Mouse (Mus musculus): Measurements from ENCODE around the gene Agbl1.

Gene Agbl1

DNA sequence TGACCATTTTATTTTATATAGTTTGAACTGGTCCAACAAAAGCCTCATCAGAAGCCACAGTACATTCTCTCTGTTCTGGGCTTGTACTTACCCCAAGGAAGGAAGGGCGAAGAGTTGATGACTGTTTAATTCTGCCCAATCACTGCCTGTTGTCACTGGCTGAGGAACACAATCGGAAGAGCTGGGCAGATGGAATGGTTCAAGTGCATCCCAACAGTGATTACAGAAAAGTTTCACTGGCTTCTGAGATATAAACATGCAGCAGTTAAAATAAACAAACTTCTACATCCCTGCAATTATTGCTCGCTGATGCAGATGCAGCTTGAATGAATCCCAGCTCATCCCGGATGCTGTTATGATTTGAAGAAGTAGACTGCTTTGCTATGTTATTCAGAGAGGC lies 421.3 kb downstream of the Agbl1 start:
- 74% methylated on average over 4 of the region's 4 CpGs for WGBS

- WGBS: 72% methylated on average over 5 of the region's 5 CpGs
Observed at GRCm38 (mm10) chr7:76661072-76661471, 431.4 kb downstream of the Agbl1 start.

DNA sequence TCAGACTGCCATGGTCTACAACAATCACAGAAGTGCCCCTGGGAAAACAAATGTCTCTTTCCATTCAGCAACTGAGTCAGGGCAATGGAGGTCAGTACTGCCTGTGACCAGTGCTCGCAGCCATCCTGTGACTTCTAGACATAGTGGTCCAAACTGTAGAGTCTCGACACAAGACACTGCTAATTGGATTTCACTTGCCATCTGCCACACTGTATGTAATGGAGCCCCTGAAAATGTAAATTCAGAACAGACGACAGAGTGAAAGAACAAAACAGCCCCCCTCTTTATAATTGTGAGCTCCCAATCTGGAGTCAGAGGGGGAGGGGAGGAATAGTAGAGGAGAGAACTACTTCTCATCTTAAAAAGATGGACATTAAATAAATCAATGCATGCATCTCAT lies 445.2 kb downstream of the Agbl1 start:
- WGBS: 68% methylated on average over 3 of the region's 3 CpGs

DNA sequence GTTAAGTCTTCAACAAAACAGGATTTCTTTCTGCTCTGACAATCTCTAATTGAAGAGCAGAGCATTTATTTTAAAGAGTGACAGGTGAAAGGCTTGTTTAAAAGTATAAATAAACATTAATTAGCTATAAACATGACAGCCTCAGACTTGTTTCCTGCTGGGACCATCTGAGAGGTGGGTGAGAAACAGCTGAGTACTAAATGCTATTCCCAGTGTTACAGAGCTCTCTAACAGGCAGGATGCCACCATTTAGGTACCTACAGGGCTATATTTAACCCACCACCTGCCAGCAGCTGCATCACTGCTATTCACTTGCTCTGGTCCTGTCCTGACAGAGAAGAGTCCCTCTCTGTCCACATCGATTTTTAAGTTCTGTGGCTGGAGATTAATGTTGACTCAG lies 471.5 kb downstream of the Agbl1 start:
- WGBS: 61% methylated on average over 1 of the region's 1 CpGs

DNA sequence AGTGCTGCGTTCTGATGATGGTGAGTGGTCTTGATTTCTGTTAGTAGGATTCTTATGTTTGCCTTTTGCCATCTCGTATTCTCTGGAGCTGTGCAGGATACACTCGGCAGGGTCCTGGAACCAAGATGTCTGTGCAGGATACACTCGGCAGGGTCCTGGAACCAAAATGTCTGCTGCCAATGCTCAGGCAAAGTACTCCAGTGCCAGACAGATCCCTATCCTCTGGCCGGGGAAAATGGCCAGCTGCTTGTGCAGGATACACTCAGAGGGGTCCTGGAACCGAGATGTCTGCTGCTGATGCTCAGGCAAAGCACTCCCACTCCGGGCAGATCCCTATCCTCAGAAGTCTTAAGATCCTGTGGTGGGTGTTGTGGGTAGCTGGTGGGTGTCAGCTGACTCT lies 502.5 kb downstream of the Agbl1 start:
- 95% methylated on average over 7 of the region's 7 CpGs for WGBS

GRCm38 (mm10) chr7:76777237-76777855 lies 547.7 kb downstream of the Agbl1 start:
- WGBS: 69% methylated on average over 5 of the region's 5 CpGs

DNA sequence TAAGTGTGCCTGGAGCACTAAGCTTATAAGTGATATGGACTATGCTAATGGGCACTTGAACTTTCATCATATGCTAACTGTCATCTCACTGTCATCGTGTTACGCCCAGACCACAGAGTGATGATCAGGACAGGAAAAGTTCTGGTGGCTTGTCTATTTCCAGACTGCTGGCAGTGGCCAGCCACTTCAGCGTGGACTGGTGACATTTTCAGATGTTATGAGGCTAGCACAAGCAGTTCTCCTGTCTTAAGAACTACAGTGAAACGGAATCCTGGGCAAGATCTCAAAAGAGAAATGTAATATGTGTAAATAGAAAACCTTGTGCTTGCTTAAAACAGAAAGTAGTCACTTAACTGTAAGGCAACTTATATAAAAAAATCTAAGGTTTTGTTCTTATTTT lies 550.8 kb downstream of the Agbl1 start:
- 66% methylated on average over 4 of the region's 4 CpGs for WGBS

GRCm38 (mm10) chr7:76788561-76789306 lies 559.0 kb downstream of the Agbl1 start:
- WGBS: 24% methylated on average over 1 of the region's 1 CpGs

GRCm38 (mm10) chr7:76790041-76790440 lies 560.4 kb downstream of the Agbl1 start:
- 69% methylated on average over 2 of the region's 2 CpGs for WGBS

GRCm38 (mm10) chr7:76791247-76791646 lies 561.6 kb downstream of the Agbl1 start:
- WGBS: 45% methylated on average over 4 of the region's 4 CpGs

DNA sequence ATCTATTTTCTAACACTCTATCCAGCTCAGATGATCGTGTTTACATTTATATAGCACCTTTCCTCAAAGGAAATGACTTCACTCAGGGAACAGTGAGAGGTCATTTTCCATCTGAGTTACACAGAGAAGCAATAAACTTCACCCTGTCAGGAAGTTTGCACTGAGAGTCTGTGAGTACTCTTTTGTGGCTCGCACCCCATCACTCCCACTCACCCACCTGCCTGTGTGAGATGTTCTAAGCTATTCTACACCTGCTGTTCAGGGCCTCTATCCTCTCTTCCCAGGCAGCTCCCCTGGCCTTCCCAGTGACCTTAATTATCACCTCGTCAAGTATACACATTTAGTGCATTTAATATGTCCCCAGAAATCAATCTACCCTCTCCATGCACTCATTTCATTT lies 580.3 kb downstream of the Agbl1 start:
- WGBS: 56% methylated on average over 3 of the region's 3 CpGs

DNA sequence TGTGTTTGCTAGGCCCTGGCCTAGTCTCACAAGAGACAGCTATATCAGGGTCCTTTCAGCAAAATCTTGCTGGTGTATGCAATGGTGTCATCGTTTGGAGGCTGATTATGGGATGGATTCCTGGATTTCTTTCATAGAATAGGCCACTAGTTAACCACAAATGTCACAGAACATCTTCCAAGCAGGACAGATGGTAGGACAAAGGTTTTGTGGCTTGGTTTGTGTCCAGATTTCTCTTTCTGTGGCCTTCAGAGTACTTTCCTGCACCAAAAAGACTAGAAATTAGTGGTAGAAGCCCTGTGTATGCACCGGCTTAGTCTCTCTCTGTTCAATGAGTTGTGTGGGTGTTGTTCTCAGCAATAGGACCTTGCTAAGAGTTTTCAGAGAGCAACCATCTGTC lies 590.9 kb downstream of the Agbl1 start:
- WGBS: 84% methylated on average over 2 of the region's 2 CpGs

- WGBS: 68% methylated on average over 3 of the region's 3 CpGs
Observed at GRCm38 (mm10) chr7:76842146-76842545, 612.5 kb downstream of the Agbl1 start.

DNA sequence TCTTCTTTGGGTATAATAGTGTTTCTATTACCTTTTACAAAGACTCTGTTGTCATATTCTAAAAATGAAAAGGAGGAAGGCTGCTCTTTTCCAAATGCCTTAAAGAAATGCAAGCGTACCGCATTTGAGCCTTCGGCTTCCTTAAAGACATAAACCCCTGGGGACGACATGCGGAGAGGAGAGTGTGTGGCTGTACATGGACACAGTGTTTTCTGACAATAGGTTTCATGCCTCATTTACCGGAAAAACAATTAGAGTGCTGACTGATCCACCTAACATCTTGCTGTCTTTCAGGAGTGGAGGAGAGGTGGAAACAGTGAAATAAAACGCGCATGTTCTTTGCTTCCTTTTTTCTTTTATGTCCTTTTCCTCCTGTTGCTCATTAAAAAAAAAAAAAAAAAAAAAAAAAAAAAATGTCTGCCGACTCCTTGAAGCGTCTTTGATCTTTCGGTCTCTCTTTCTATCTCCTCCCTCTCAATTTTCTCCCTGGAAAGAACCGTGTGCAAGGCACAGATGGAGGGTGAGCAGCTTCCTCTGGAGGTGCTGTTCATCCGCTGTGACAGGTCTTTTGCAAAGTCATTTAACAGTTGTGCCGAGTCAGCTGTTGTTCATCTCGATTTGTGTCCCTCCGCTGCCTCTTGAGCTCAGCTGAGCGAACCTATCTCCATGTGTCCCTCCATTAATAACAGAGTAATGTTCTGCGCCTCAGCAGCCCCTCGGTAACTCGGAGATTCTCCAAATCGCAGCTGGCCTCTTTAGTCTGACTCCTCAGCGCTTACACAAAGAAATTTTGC lies 659.9 kb downstream of the Agbl1 start:
- 23% methylated on average over 22 of the region's 22 CpGs for WGBS

GRCm38 (mm10) chr7:76904096-76904495 lies 674.4 kb downstream of the Agbl1 start:
- WGBS: 93% methylated on average over 1 of the region's 1 CpGs

DNA sequence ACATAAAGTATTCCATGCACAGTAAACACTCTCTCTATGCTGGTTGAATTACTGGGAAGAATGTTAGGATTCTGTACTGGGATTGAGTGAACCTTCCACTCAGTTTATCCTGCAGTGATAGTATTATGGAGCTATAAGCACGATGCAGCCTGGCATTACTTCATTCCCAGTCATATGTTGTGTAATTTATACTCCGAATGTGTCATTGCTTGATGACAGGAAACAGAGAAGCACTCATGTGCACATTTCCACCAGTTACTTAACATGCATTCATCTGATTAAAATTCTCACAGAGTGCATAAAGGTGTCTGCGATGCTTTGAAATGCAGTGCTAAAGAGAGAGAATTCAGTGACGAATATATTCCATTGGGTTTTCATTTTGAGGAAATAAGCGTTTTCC lies 682.0 kb downstream of the Agbl1 start:
- 64% methylated on average over 5 of the region's 5 CpGs for WGBS

DNA sequence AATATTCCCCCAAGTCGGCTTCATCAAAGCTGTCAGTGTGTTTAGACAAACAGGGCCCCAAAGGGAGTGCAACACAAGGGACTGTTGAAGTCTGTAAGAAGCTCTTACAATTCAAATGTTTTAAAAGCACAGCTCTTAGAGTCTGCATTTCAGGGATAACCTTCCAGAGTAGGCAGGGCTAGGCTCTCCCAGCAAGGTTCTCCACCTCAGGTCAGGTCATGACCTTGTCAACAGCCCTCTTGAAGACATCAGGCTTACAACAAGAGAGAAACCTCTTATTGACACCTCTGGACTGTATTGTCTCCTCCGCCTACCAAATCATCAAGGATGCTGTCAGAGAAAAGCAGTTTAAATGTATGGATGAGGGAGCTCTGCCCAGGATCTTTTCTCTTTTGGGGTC lies 692.0 kb downstream of the Agbl1 start:
- 79% methylated on average over 2 of the region's 2 CpGs for WGBS

GRCm38 (mm10) chr7:76971334-76971733 lies 741.6 kb downstream of the Agbl1 start:
- WGBS: 12% methylated on average over 3 of the region's 3 CpGs

DNA sequence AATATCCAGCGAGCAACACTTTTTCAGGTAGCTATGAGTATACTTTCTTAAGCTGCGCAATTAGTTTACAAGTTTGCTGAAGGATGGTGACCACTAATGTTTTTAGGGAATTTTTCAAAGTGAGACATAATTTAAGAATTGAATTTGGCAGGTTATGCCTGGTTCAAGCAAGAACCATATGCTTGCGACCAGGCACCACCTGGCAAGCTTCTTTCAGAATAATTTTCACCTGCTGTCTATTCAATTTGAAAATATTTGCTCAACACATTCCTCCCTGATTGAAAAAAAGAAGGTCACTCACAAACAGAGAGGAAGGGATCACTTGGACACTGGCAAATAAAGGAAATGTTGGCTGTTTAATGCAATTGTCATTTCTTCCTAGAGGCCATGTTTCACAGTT lies 779.9 kb downstream of the Agbl1 start:
- WGBS: 86% methylated on average over 3 of the region's 3 CpGs

GRCm38 (mm10) chr7:77087266-77087665 lies 857.6 kb downstream of the Agbl1 start:
- WGBS: 63% methylated on average over 1 of the region's 1 CpGs

DNA sequence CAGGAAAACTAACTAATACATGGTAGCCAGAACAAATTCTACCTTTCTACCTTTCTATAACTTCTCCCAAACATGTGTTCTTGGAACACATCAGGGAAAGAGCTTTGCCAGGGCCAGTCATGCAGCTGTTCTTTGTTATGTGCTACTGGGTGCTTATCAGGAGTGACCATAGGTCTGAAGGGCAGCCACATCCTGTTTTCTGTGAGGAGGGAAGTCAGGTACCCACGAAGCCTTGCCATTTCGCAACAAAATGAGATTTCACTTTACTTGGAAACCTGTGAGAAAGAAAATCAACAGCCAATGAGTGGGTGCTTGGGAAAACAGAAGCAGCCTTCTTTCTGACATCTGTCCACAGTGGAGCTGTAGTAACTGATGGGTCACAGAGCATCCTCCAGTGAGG lies 865.5 kb downstream of the Agbl1 start:
- WGBS: 49% methylated on average over 2 of the region's 2 CpGs

DNA sequence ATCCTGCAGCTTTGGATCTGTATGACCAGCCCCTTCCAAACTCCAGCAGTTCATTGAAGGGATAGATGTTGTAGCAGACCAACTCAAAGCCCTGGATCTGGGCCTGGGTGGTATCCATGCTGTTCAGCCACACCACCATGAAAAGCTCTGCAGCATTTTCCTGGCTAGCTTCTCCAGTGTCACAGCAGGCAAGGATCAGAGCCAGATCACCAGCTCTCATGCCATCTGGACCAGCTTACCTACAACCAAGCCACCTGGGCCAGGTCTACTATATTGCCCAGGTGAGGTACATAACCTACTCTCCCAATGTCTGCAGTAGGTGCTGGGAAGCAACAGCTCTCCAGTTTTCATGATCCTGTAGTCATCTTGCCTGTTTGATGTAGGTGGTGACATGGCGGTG lies 884.3 kb downstream of the Agbl1 start:
- 97% methylated on average over 1 of the region's 1 CpGs for WGBS

GRCm38 (mm10) chr7:77129045-77129444 lies 899.4 kb downstream of the Agbl1 start:
- WGBS: 61% methylated on average over 1 of the region's 1 CpGs

Data from cerebral cortex, adult 2 months (tissue).